12 mouse cellular contexts compared by ENCODE assay signal in the genomic region with DNA sequence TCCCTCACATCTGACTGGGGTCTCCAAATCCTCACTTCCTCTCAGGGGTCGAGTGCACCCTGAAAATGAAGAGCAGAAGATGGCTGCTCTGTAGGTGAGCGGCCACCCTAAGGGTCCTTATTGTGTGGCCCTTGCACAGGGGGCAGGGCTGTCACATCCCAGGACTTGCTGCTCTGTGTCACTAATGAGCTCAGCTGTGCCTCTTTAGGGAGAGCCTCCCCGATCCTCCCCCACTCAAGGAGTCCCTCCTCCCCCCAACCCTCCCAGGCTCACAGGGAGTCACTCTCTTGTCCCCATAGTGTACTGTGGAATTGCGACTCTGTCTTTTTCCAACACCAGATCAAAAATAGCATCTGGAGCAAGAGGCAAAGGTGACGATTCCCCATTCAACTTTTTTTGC.
DNase-seq lines count a peak whose midpoint lies in the region; ATAC-seq and TF ChIP-seq lines count a peak whose summit lies in the region.
"Had no signal": no experiment of that assay in that cellular context is flagged by ENCODE, and none has a peak within 500 bp of the region (broad histone marks: within the 10 kb centered on the region; RNA-seq: fewer than 3 reads in every experiment).

No protein-coding gene starts in this region.

- DNase-seq in heart, embryonic 10.5 days (ENCODE audit: low spot score), result no peak
- no peak for DNase-seq in heart, adult 2 months
- DNase-seq in kidney, postnatal 14 days, result no peak
- no peak for DNase-seq in midbrain, embryonic 14.5 days
- DNase-seq in testis, postnatal 14 days (ENCODE audit: low spot score), result peak; percentile 56
- DNase-seq in cerebellum, postnatal 4 days (ENCODE audit: low spot score in 2 of 2), result no peak
- DNase-seq: adrenal gland, adult 8-10 months; cerebellum, adult 9-11 months; lung, adult 18-20 months; right cerebral cortex, postnatal 14 days had no signal

- H3K27me3 ChIP-seq in heart, embryonic 10.5 days (ENCODE audit: insufficient read depth, poor library complexity, severe bottlenecking), result no peaks in the 10 kb centered on the region
- H3K27me3 ChIP-seq in heart, adult 2 months (ENCODE audit: control insufficient read depth, insufficient read depth, low read length), result no peaks in the 10 kb centered on the region
- no peaks in the 10 kb centered on the region for H3K27me3 ChIP-seq in kidney, embryonic 14.5 days (ENCODE audit: control insufficient read depth, insufficient read depth, low read length)
- H3K27me3 ChIP-seq in midbrain, embryonic 15.5 days (replicated peaks), result no peaks in the 10 kb centered on the region
- H3K27me3 ChIP-seq in midbrain, embryonic 14.5 days (ENCODE audit: control insufficient read depth, insufficient read depth, low read length), result no peaks in the 10 kb centered on the region

- no peak overlapping the region for H3K9ac ChIP-seq in heart, adult 2 months (ENCODE audit: low read depth, low read length)
- no peak overlapping the region for H3K9ac ChIP-seq in kidney, embryonic 14.5 days (ENCODE audit: low read depth, low read length)
- no peak overlapping the region for H3K9ac ChIP-seq in midbrain, embryonic 15.5 days
- H3K9ac ChIP-seq in midbrain, embryonic 14.5 days (replicated peaks; ENCODE audit: low read length), result no peak overlapping the region

- H3K79me2 ChIP-seq in heart, adult 2 months (replicated peaks; ENCODE audit: control insufficient read depth, insufficient read depth, low read length), result peaks cover 3% of the 10 kb centered on the region

- H3K36me3 ChIP-seq in heart, embryonic 10.5 days, result 0 out of 2 replicates have a peak, but pooled peaks cover 10% of the 10 kb centered on the region
- H3K36me3 ChIP-seq in heart, adult 2 months (ENCODE audit: control insufficient read depth, insufficient read depth, low read length), result no peaks in the 10 kb centered on the region
- H3K36me3 ChIP-seq in kidney, embryonic 14.5 days (ENCODE audit: control insufficient read depth, insufficient read depth, low read length), result no peaks in the 10 kb centered on the region; the same call in 1 of the 2 replicates
- H3K36me3 ChIP-seq in midbrain, embryonic 15.5 days (replicated peaks), result no peaks in the 10 kb centered on the region
- 0 out of 2 replicates have a peak, but pooled peaks cover 1% of the 10 kb centered on the region for H3K36me3 ChIP-seq in midbrain, embryonic 14.5 days (ENCODE audit: control insufficient read depth, insufficient read depth, low read length)

- TF ChIP-seq CTCF in heart, adult 2 months (IDR thresholded peaks at IDR 0.05), result no peak

- peak; percentile 53; the same call in 1 of the 2 replicates for ATAC-seq in kidney, embryonic 14.5 days (ENCODE audit: low FRiP score, low TSS enrichment)
- ATAC-seq in midbrain, embryonic 15.5 days (replicated peaks), result 0 out of 2 replicates have a peak, but pooled peaks have one; percentile 37
- ATAC-seq in midbrain, embryonic 14.5 days (ENCODE audit: low FRiP score, low TSS enrichment), result no peak

- H3K4me3 ChIP-seq in heart, embryonic 10.5 days, result peak overlapping the region; percentile 18; the same call in 1 of the 2 replicates
- H3K4me3 ChIP-seq in heart, adult 2 months, result no peak overlapping the region
- no peak overlapping the region for H3K4me3 ChIP-seq in kidney, embryonic 14.5 days (ENCODE audit: low read length)
- no peak overlapping the region for H3K4me3 ChIP-seq in midbrain, embryonic 15.5 days
- no peak overlapping the region for H3K4me3 ChIP-seq in midbrain, embryonic 14.5 days (replicated peaks; ENCODE audit: low read depth, low read length)

- H3K9me3 ChIP-seq in heart, embryonic 10.5 days, result no peaks in the 10 kb centered on the region
- no peaks in the 10 kb centered on the region for H3K9me3 ChIP-seq in kidney, embryonic 14.5 days (ENCODE audit: control insufficient read depth, low read length)
- no peaks in the 10 kb centered on the region for H3K9me3 ChIP-seq in midbrain, embryonic 15.5 days
- no peaks in the 10 kb centered on the region for H3K9me3 ChIP-seq in midbrain, embryonic 14.5 days (ENCODE audit: control insufficient read depth, low read length)

- H3K4me1 ChIP-seq in heart, embryonic 10.5 days, result peaks cover 31% of the 10 kb centered on the region
- peaks cover 11% of the 10 kb centered on the region for H3K4me1 ChIP-seq in heart, adult 2 months (ENCODE audit: control insufficient read depth, insufficient read depth, low read length)
- H3K4me1 ChIP-seq in kidney, embryonic 14.5 days (ENCODE audit: control insufficient read depth, insufficient read depth, low read length), result 0 out of 2 replicates have a peak, but pooled peaks cover 12% of the 10 kb centered on the region
- H3K4me1 ChIP-seq in midbrain, embryonic 15.5 days, result 0 out of 2 replicates have a peak, but pooled peaks cover 2% of the 10 kb centered on the region
- H3K4me1 ChIP-seq in midbrain, embryonic 14.5 days (ENCODE audit: control insufficient read depth, insufficient read depth, low read length), result no peaks in the 10 kb centered on the region

- WGBS in heart, embryonic 10.5 days, result 35% methylated on average over 5 of the region's 5 CpGs
- 35% methylated on average over 5 of the region's 5 CpGs for WGBS in heart, adult 2 months
- WGBS in kidney, embryonic 14.5 days, result 43% methylated on average over 5 of the region's 5 CpGs
- 41% methylated on average over 5 of the region's 5 CpGs for WGBS in midbrain, embryonic 15.5 days
- WGBS in midbrain, embryonic 14.5 days, result 41% methylated on average over 5 of the region's 5 CpGs

- intact Hi-C loops in heart, adult 2 months (cut with DNase I), result no loop called here

- no peak for TF ChIP-seq EP300 in heart, adult 2 months (IDR thresholded peaks at IDR 0.05; ENCODE audit: insufficient read depth, low read depth, low read length)

- no peak overlapping the region for H3K4me2 ChIP-seq in kidney, embryonic 14.5 days (replicated peaks; ENCODE audit: low read depth, low read length)
- no peak overlapping the region for H3K4me2 ChIP-seq in midbrain, embryonic 15.5 days
- no peak overlapping the region for H3K4me2 ChIP-seq in midbrain, embryonic 14.5 days (ENCODE audit: low read length)

- peak overlapping the region; percentile 52; the same call in 1 of the 2 replicates for H3K27ac ChIP-seq in heart, embryonic 10.5 days
- H3K27ac ChIP-seq in heart, adult 2 months, result no peak overlapping the region
- H3K27ac ChIP-seq in kidney, embryonic 14.5 days (ENCODE audit: low read depth, low read length), result no peak overlapping the region
- no peak overlapping the region for H3K27ac ChIP-seq in midbrain, embryonic 15.5 days
- no peak overlapping the region for H3K27ac ChIP-seq in midbrain, embryonic 14.5 days (replicated peaks; ENCODE audit: low read depth, low read length)

- no peak for TF ChIP-seq POLR2A in heart, adult 2 months (IDR thresholded peaks at IDR 0.05; ENCODE audit: insufficient read depth, low read depth, low read length)
